Mouse (Mus musculus) stomach, embryonic 14.5 days (tissue): ENCODE measurements around the gene Cd47. TPM values are rescaled to one million over a fixed set of nuclear protein-coding genes. Genes with fewer than 3 reads are reported as not detected.

Experiments
- ATAC-seq: fragments of 200-750 bp; cut with Nextera tagmentation; 2 replicates; pipeline ENCODE4 v1.8.0; 2017; ENCODE audit warnings: low read depth, moderate TSS enrichment; ENCODE audit not compliant: insufficient number of reproducible peaks, insufficient read depth, low FRiP score
- H3K27ac ChIP-seq: fragments of 300-500 bp; sonication (generic); 2 replicates; pipeline ENCODE4 v1.5.1; 2014; ENCODE audit warnings: mild to moderate bottlenecking, low read length, moderate library complexity, mixed read lengths
- H3K27me3 ChIP-seq: fragments of 300-500 bp; sonication (generic); 2 replicates; pipeline ENCODE4 v1.6.1; 2014; ENCODE audit warnings: low read length, control low read depth, mixed read lengths; ENCODE audit not compliant: control insufficient read depth, insufficient read depth
- H3K36me3 ChIP-seq: fragments of 300-500 bp; sonication (generic); 2 replicates; pipeline ENCODE4 v1.6.1; 2014; ENCODE audit warnings: mild to moderate bottlenecking, control low read depth, low read length, moderate library complexity, mixed read lengths; ENCODE audit not compliant: control insufficient read depth, insufficient read depth
- H3K4me1 ChIP-seq: fragments of 300-500 bp; sonication (generic); 2 replicates; pipeline ENCODE4 v1.6.1; 2014; ENCODE audit warnings: low read length, control low read depth, mixed read lengths; ENCODE audit not compliant: control insufficient read depth, insufficient read depth
- H3K4me2 ChIP-seq: fragments of 300-500 bp; sonication (generic); replicated peaks from 2 replicates; pipeline ENCODE4 v1.6.1; 2014; ENCODE audit warnings: low read depth, low read length, control low read depth
- H3K4me3 ChIP-seq: fragments of 300-500 bp; sonication (generic); 2 replicates; pipeline ENCODE4 v1.5.1; 2014; ENCODE audit warnings: low read depth, low read length, control low read depth
- H3K9ac ChIP-seq: fragments of 300-500 bp; sonication (generic); replicated peaks from 2 replicates; pipeline ENCODE4 v1.6.1; 2014; ENCODE audit warnings: low read depth, mild to moderate bottlenecking, control low read depth, low read length, moderate library complexity, mixed read lengths
- H3K9me3 ChIP-seq: fragments of 300-500 bp; sonication (generic); 2 replicates; pipeline ENCODE4 v1.6.1; 2016; ENCODE audit warnings: low read depth, low read length, control low read depth; ENCODE audit not compliant: control insufficient read depth
- WGBS: fragments of 180-500 bp; shearing (Covaris S2); extraction: QIAGEN DNeasy Blood & Tissue Kit; methylation state at CpG from one replicate; pipeline ENCODE4 v1.1.7; 2014; 5-methylcytosine and 5-hydroxymethylcytosine counted together
- polyA plus RNA-seq: library from polyadenylated mRNA; unstranded; fragments of >200 nt; fragmentation: Nextera tagmentation; extraction: Ambion mirVana; gene quantifications from 2 replicates; pipeline ENCODE4 v1.2.1, GENCODE M21; 2014

Gene Cd47
- polyA plus RNA-seq, 1 experiment from 2014 or later, result 66.8 TPM

GRCm38 (mm10) chr16:49796954-49797353, 3.4 kb upstream of the Cd47 start:
- Histone ChIP-seq H3K27ac (no peak overlapping the region), H3K27me3 (no peaks in the 10 kb centered on the region), H3K4me3 (no peak overlapping the region), H3K36me3 (no peaks in the 10 kb centered on the region), H3K9ac (no peak overlapping the region), H3K4me1 (no peaks in the 10 kb centered on the region), H3K4me2 (no peak overlapping the region), H3K9me3 (no peaks in the 10 kb centered on the region)
- no peak for ATAC-seq
- 76% methylated on average over 2 of the region's 2 CpGs for WGBS

GRCm38 (mm10) chr16:49798790-49799189, 1.5 kb upstream of the Cd47 start:
- no peaks in the 10 kb centered on the region for H3K9me3 ChIP-seq
- H3K9ac ChIP-seq, result no peak overlapping the region

GRCm38 (mm10) chr16:49800996-49801395, 663 bp downstream of the Cd47 start:
- no peak overlapping the region for H3K4me2 ChIP-seq

More at GRCm38 (mm10) chr16:49798790-49799189, 1.5 kb upstream of the Cd47 start:
- Histone ChIP-seq H3K27ac (no peak overlapping the region), H3K27me3 (no peaks in the 10 kb centered on the region), H3K36me3 (no peaks in the 10 kb centered on the region), H3K4me3 (no peak overlapping the region), H3K4me1 (no peaks in the 10 kb centered on the region), H3K4me2 (no peak overlapping the region)
- 79% methylated on average over 6 of the region's 6 CpGs for WGBS
- ATAC-seq, result no peak

GRCm38 (mm10) chr16:49801399-49801798, 1.1 kb downstream of the Cd47 start:
- no peaks in the 10 kb centered on the region for H3K36me3 ChIP-seq
- no peak overlapping the region for H3K27ac ChIP-seq
- no peaks in the 10 kb centered on the region for H3K27me3 ChIP-seq
- no peak overlapping the region for H3K4me2 ChIP-seq
- no peaks in the 10 kb centered on the region for H3K9me3 ChIP-seq
- no peaks in the 10 kb centered on the region for H3K4me1 ChIP-seq
- 52% methylated on average over 5 of the region's 5 CpGs for WGBS
- ATAC-seq, result peak; percentile 38; the same call in 1 of the 2 replicates
- H3K9ac ChIP-seq, result no peak overlapping the region
- H3K4me3 ChIP-seq, result no peak overlapping the region

More at GRCm38 (mm10) chr16:49800996-49801395, 663 bp downstream of the Cd47 start:
- H3K36me3 ChIP-seq, result no peaks in the 10 kb centered on the region
- no peaks in the 10 kb centered on the region for H3K9me3 ChIP-seq
- no peaks in the 10 kb centered on the region for H3K4me1 ChIP-seq
- ATAC-seq, result peak; percentile 50; the same call in 1 of the 2 replicates
- no peaks in the 10 kb centered on the region for H3K27me3 ChIP-seq
- no peak overlapping the region for H3K27ac ChIP-seq
- H3K9ac ChIP-seq, result no peak overlapping the region
- H3K4me3 ChIP-seq, result no peak overlapping the region
- WGBS, result 65% methylated on average over 5 of the region's 5 CpGs

GRCm38 (mm10) chr16:49802993-49803392, 2.7 kb downstream of the Cd47 start:
- H3K36me3 ChIP-seq, result no peaks in the 10 kb centered on the region
- H3K9ac ChIP-seq, result no peak overlapping the region
- no peak overlapping the region for H3K4me3 ChIP-seq
- 84% methylated on average over 2 of the region's 2 CpGs for WGBS
- H3K9me3 ChIP-seq, result no peaks in the 10 kb centered on the region
- H3K4me1 ChIP-seq, result no peaks in the 10 kb centered on the region
- no peak overlapping the region for H3K4me2 ChIP-seq
- H3K27me3 ChIP-seq, result no peaks in the 10 kb centered on the region
- ATAC-seq, result no peak
- no peak overlapping the region for H3K27ac ChIP-seq

GRCm38 (mm10) chr16:49803932-49804461, 3.7 kb downstream of the Cd47 start:
- Histone ChIP-seq H3K27me3 (no peaks in the 10 kb centered on the region), H3K4me3 (peak overlapping the region; percentile 12; the same call in 1 of the 2 replicates), H3K9me3 (no peaks in the 10 kb centered on the region), H3K27ac (no peak overlapping the region), H3K36me3 (no peaks in the 10 kb centered on the region), H3K4me1 (no peaks in the 10 kb centered on the region), H3K9ac (no peak overlapping the region), H3K4me2 (peak overlapping the region; percentile 45)
- WGBS, result 8% methylated on average over 12 of the region's 12 CpGs
- ATAC-seq, result no peak

GRCm38 (mm10) chr16:49806920-49807319, 6.6 kb downstream of the Cd47 start:
- no peak for ATAC-seq
- H3K36me3 ChIP-seq, result no peaks in the 10 kb centered on the region
- no peak overlapping the region for H3K4me2 ChIP-seq
- no peaks in the 10 kb centered on the region for H3K4me1 ChIP-seq
- no peak overlapping the region for H3K27ac ChIP-seq
- H3K9ac ChIP-seq, result no peak overlapping the region
- H3K4me3 ChIP-seq, result no peak overlapping the region
- 86% methylated on average over 10 of the region's 10 CpGs for WGBS
- H3K27me3 ChIP-seq, result no peaks in the 10 kb centered on the region
- H3K9me3 ChIP-seq, result no peaks in the 10 kb centered on the region

- no peak for ATAC-seq
- no peak overlapping the region for H3K9ac ChIP-seq
- no peak overlapping the region for H3K4me3 ChIP-seq
- no peaks in the 10 kb centered on the region for H3K27me3 ChIP-seq
- H3K4me2 ChIP-seq, result no peak overlapping the region
- H3K4me1 ChIP-seq, result no peaks in the 10 kb centered on the region
- H3K27ac ChIP-seq, result no peak overlapping the region
- no peaks in the 10 kb centered on the region for H3K36me3 ChIP-seq
- WGBS, result 62% methylated on average over 7 of the region's 7 CpGs
- no peaks in the 10 kb centered on the region for H3K9me3 ChIP-seq
These were observed 7.1 kb downstream of the Cd47 start for GRCm38 (mm10) chr16:49807419-49807841.

GRCm38 (mm10) chr16:49807862-49808430, 7.6 kb downstream of the Cd47 start:
- Histone ChIP-seq H3K36me3 (no peaks in the 10 kb centered on the region), H3K27me3 (no peaks in the 10 kb centered on the region), H3K4me1 (no peaks in the 10 kb centered on the region), H3K9ac (no peak overlapping the region), H3K9me3 (no peaks in the 10 kb centered on the region), H3K4me3 (no peak overlapping the region), H3K4me2 (no peak overlapping the region), H3K27ac (no peak overlapping the region)
- no peak for ATAC-seq
- 70% methylated on average over 18 of the region's 18 CpGs for WGBS
